Mouse (Mus musculus): Measurements from ENCODE around the gene Mrpl44. TPM values are rescaled to one million over a fixed set of nuclear protein-coding genes. Genes with fewer than 3 reads are reported as not detected.

Mrpl44 gene
- polyA plus RNA-seq, 1 experiment: 1.0 TPM

- TF ChIP-seq TAL1 (IDR thresholded peaks at IDR 0.05; ENCODE audit: low read length) (no peak), GATA1 (IDR thresholded peaks at IDR 0.05; ENCODE audit: low read length) (no peak)
- Histone ChIP-seq H3K9me3 (ENCODE audit: control insufficient read depth, low read length) (no peaks in the 10 kb centered on the region), H3K36me3 (ENCODE audit: control insufficient read depth) (no peaks in the 10 kb centered on the region), H3K4me3 (replicated peaks) (no peak overlapping the region), H3K4me1 (ENCODE audit: control insufficient read depth) (no peaks in the 10 kb centered on the region), H3K27me3 (ENCODE audit: control insufficient read depth) (no peaks in the 10 kb centered on the region)
Measured at GRCm38 (mm10) chr1:79815446-79815845, 39.6 kb downstream of the Mrpl44 start.

GRCm38 (mm10) chr1:79819296-79819879 is 43.6 kb downstream of the Mrpl44 start:
- H3K36me3 ChIP-seq (ENCODE audit: control insufficient read depth): no peaks in the 10 kb centered on the region
- TF ChIP-seq TAL1 (IDR thresholded peaks at IDR 0.05; ENCODE audit: low read length): no peak
- TF ChIP-seq GATA1 (IDR thresholded peaks at IDR 0.05; ENCODE audit: low read length): no peak
- no peak overlapping the region for H3K4me3 ChIP-seq (replicated peaks)
- no peaks in the 10 kb centered on the region for H3K9me3 ChIP-seq (ENCODE audit: control insufficient read depth, low read length)
- H3K4me1 ChIP-seq (ENCODE audit: control insufficient read depth): no peaks in the 10 kb centered on the region
- no peaks in the 10 kb centered on the region for H3K27me3 ChIP-seq (ENCODE audit: control insufficient read depth)

- Histone ChIP-seq H3K9me3 (ENCODE audit: control insufficient read depth, low read length) (no peaks in the 10 kb centered on the region), H3K4me1 (ENCODE audit: control insufficient read depth) (no peaks in the 10 kb centered on the region), H3K36me3 (ENCODE audit: control insufficient read depth) (no peaks in the 10 kb centered on the region), H3K27me3 (ENCODE audit: control insufficient read depth) (no peaks in the 10 kb centered on the region), H3K4me3 (replicated peaks) (no peak overlapping the region)
- no peak for TF ChIP-seq TAL1 (IDR thresholded peaks at IDR 0.05; ENCODE audit: low read length)
- no peak for TF ChIP-seq GATA1 (IDR thresholded peaks at IDR 0.05; ENCODE audit: low read length)
Measured at GRCm38 (mm10) chr1:79822806-79823525, 47.1 kb downstream of the Mrpl44 start.

- no peaks in the 10 kb centered on the region for H3K4me1 ChIP-seq (ENCODE audit: control insufficient read depth)
- H3K36me3 ChIP-seq (ENCODE audit: control insufficient read depth): no peaks in the 10 kb centered on the region
- TF ChIP-seq GATA1 (IDR thresholded peaks at IDR 0.05; ENCODE audit: low read length) (no peak), TAL1 (IDR thresholded peaks at IDR 0.05; ENCODE audit: low read length) (no peak)
- no peaks in the 10 kb centered on the region for H3K27me3 ChIP-seq (ENCODE audit: control insufficient read depth)
- H3K4me3 ChIP-seq (replicated peaks): no peak overlapping the region
- no peaks in the 10 kb centered on the region for H3K9me3 ChIP-seq (ENCODE audit: control insufficient read depth, low read length)
Measured at GRCm38 (mm10) chr1:79823951-79824633, 48.3 kb downstream of the Mrpl44 start.

Other genes starting within 250 kb of the Mrpl44 start
- 0.13 and 0.18 TPM in 2 replicates for gene Ap1s3, start 104.0 kb upstream of the Mrpl44 start, polyA plus RNA-seq (2012)
- gene Wdfy1, start 125 bp downstream of the Mrpl44 start, polyA plus RNA-seq (2012): 0.52 and 0.58 TPM in 2 replicates
- 0.02 TPM in 2 replicates for gene Serpine2, start 85.2 kb downstream of the Mrpl44 start, polyA plus RNA-seq (2012)

All from erythroblast, embryonic 14.5 days (primary cell).